Mouse (Mus musculus) CH12.LX (cell line): ENCODE results near the gene Chd1l. TPM values are rescaled to one million over a fixed set of nuclear protein-coding genes. Genes with fewer than 3 reads are reported as not detected.

Experiments used
- DNase-seq: peaks from one replicate; pipeline ENCODE4 v3.0.0-alpha.2; 2013; ENCODE audit errors: extremely low read depth
- H3K27ac ChIP-seq: 2 replicates; pipeline ENCODE4 v1.5.1; 2012; ENCODE audit warnings: low read depth, mild to moderate bottlenecking, control low read depth, moderate library complexity; ENCODE audit not compliant: insufficient read depth
- H3K27me3 ChIP-seq: replicated peaks from 2 replicates; pipeline ENCODE3; 2012; ENCODE audit warnings: inconsistent platforms
- H3K36me3 ChIP-seq, 2 experiments: replicated peaks in 1 of 2; 2 replicates each; pipeline versions ENCODE3 to v1.6.1; 2012; ENCODE audit warnings: inconsistent platforms in 1 of 2, low read length in 1 of 2, mild to moderate bottlenecking in 1 of 2, mixed read lengths in 1 of 2, moderate library complexity in 1 of 2; ENCODE audit not compliant: control insufficient read depth in 1 of 2, insufficient read depth in 1 of 2
- H3K4me1 ChIP-seq, 2 experiments: 2 replicates each; pipeline ENCODE4 v1.6.1; 2012; ENCODE audit warnings: inconsistent platforms in 1 of 2, moderate library complexity in 1 of 2; ENCODE audit not compliant: insufficient read depth in 2 of 2, control insufficient read depth in 1 of 2
- H3K4me2 ChIP-seq: 2 replicates; pipeline ENCODE4 v1.6.1; 2012; ENCODE audit warnings: low read depth, mild to moderate bottlenecking, control low read depth; ENCODE audit not compliant: poor library complexity, insufficient read depth, severe bottlenecking
- H3K4me3 ChIP-seq, 3 experiments: fragments of 150-350 bp in 1 of 3; sonication (generic) in 1 of 3; replicated peaks in 1 of 3; 2 replicates each; pipeline versions ENCODE3 to v1.5.1; 2011 to 2012; ENCODE audit warnings: low read depth in 2 of 3, low read length in 2 of 3, mild to moderate bottlenecking in 2 of 3, moderate library complexity in 2 of 3, control low read depth in 1 of 3, improper control_type of control experiment in 1 of 3, inconsistent platforms in 1 of 3, mixed read lengths in 1 of 3; ENCODE audit not compliant: poor library complexity in 1 of 3
- H3K79me2 ChIP-seq: replicated peaks from 2 replicates; pipeline ENCODE4 v1.6.1; 2012; ENCODE audit warnings: mild to moderate bottlenecking, moderate library complexity; ENCODE audit not compliant: control insufficient read depth, poor library complexity, insufficient read depth, severe bottlenecking; ENCODE audit errors: extremely low read depth
- H3K9ac ChIP-seq: 2 replicates; pipeline ENCODE4 v1.6.1; 2012; ENCODE audit warnings: low read depth, mild to moderate bottlenecking, control low read depth, moderate library complexity; ENCODE audit not compliant: insufficient read depth
- H3K9me3 ChIP-seq: replicated peaks from 2 replicates; pipeline ENCODE3; 2012; ENCODE audit warnings: low read length, inconsistent platforms, mixed read lengths
- BHLHE40 ChIP-seq: IDR thresholded peaks from 2 replicates; pipeline ENCODE4 v1.6.1; 2011; ENCODE audit warnings: mild to moderate bottlenecking, low read depth, low read length, improper control_type of control experiment
- CTCF ChIP-seq, 2 experiments: IDR thresholded peaks in 1 of 2; conservative IDR thresholded peaks in 1 of 2; 2 replicates each; pipeline ENCODE4 v1.5.1; 2011 to 2012; ENCODE audit warnings: low read depth in 2 of 2, low read length in 2 of 2, improper control_type of control experiment in 1 of 2, inconsistent platforms in 1 of 2, mild to moderate bottlenecking in 1 of 2, moderate library complexity in 1 of 2
- HCFC1 ChIP-seq: IDR thresholded peaks from 2 replicates; pipeline ENCODE4 v1.6.1; 2012; ENCODE audit warnings: low read depth, mild to moderate bottlenecking, inconsistent platforms, low read length, improper control_type of control experiment
- KAT2A ChIP-seq: IDR thresholded peaks from 2 replicates; pipeline ENCODE4 v1.6.1; 2012; ENCODE audit warnings: low read length, improper control_type of control experiment, inconsistent platforms; ENCODE audit not compliant: insufficient replicate concordance
- MAFK ChIP-seq: IDR thresholded peaks from 2 replicates; pipeline ENCODE4 v1.6.1; 2011; ENCODE audit warnings: low read length, improper control_type of control experiment; ENCODE audit not compliant: insufficient replicate concordance
- MXI1 ChIP-seq: IDR thresholded peaks from 2 replicates; pipeline ENCODE4 v1.6.1; 2011; ENCODE audit warnings: mild to moderate bottlenecking, low read depth, low read length, improper control_type of control experiment
- MYC ChIP-seq: IDR thresholded peaks from 2 replicates; pipeline ENCODE4 v1.6.1; 2011; ENCODE audit warnings: low read depth, mild to moderate bottlenecking, improper control_type of control experiment, low read length
- NELFE ChIP-seq: IDR thresholded peaks from 2 replicates; pipeline ENCODE4 v1.6.1; 2011; ENCODE audit warnings: low read depth, low read length, improper control_type of control experiment
- PAX5 ChIP-seq: IDR thresholded peaks from 2 replicates; pipeline ENCODE4 v1.6.1; 2012; ENCODE audit warnings: low read length, inconsistent platforms, mixed read lengths
- RAD21 ChIP-seq: IDR thresholded peaks from 2 replicates; pipeline ENCODE4 v1.6.1; 2011; ENCODE audit warnings: low read depth, mild to moderate bottlenecking, low read length, improper control_type of control experiment, moderate library complexity
- RCOR1 ChIP-seq: conservative IDR thresholded peaks from 2 replicates; pipeline ENCODE4 v1.6.1; 2012; ENCODE audit warnings: low read depth, mild to moderate bottlenecking, inconsistent platforms, low read length, improper control_type of control experiment
- TBP ChIP-seq: conservative IDR thresholded peaks from 2 replicates; pipeline ENCODE4 v1.6.1; 2011; ENCODE audit warnings: low read depth, low read length, improper control_type of control experiment
- TCF12 ChIP-seq: IDR thresholded peaks from 2 replicates; pipeline ENCODE4 v1.6.1; 2014; ENCODE audit warnings: low read depth, mild to moderate bottlenecking, inconsistent platforms, low read length, improper control_type of control experiment
- UBTF ChIP-seq: IDR thresholded peaks from 2 replicates; pipeline ENCODE4 v1.6.1; 2012; ENCODE audit warnings: low read depth, mild to moderate bottlenecking, inconsistent platforms, low read length, improper control_type of control experiment, moderate library complexity
- USF2 ChIP-seq: conservative IDR thresholded peaks from 2 replicates; pipeline ENCODE4 v1.6.1; 2011; ENCODE audit warnings: low read depth, low read length, improper control_type of control experiment
- ZC3H11A ChIP-seq: IDR thresholded peaks from 2 replicates; pipeline ENCODE4 v1.6.1; 2012; ENCODE audit warnings: low read depth, mild to moderate bottlenecking, inconsistent platforms, low read length, improper control_type of control experiment
- ZKSCAN1 ChIP-seq: IDR thresholded peaks from 2 replicates; pipeline ENCODE4 v1.6.1; 2012; ENCODE audit warnings: low read depth, inconsistent platforms, low read length, improper control_type of control experiment, borderline replicate concordance
- ZMIZ1 ChIP-seq: IDR thresholded peaks from 2 replicates; pipeline ENCODE4 v1.6.1; 2012; ENCODE audit warnings: low read depth, mild to moderate bottlenecking, inconsistent platforms, low read length, improper control_type of control experiment
- dilution Hi-C: fragments of 300-500 bp; cut with MboI; formaldehyde crosslinking; loops from 2 replicates; pipeline ENCODE4 v1.14.3; 2020; ENCODE audit warnings: low sequenced_read_pairs; ENCODE audit not compliant: extremely low pct_unique_long_range_greater_than_20kb, extremely low pct_ligation_motif_present
- in situ Hi-C: fragments of 300-500 bp; cut with MboI; formaldehyde crosslinking; loops from 3 replicates; pipeline ENCODE4 v1.14.3; 2019; ENCODE audit warnings: low sequenced_read_pairs, low pct_ligation_motif_present, low pct_unique_long_range_greater_than_20kb, mixed read lengths
- polyA plus RNA-seq: library from polyadenylated mRNA; unstranded; fragments of >175 nt; gene quantifications from 2 replicates; pipeline ENCODE4 v1.2.1, GENCODE M21; 2012; ENCODE audit warnings: low read depth; ENCODE audit not compliant: insufficient read length
- total RNA-seq, 2 experiments: library from RNA; depleted of rRNA; stranded (reverse); fragments of 300-350 nt in 1 of 2; fragments of >200 nt in 1 of 2; gene quantifications; 2 replicates each; pipeline ENCODE4 v1.2.3; 2012 to 2014

Gene Chd1l
- total and polyA plus RNA-seq, 3 experiments, result 24.7 to 29.0 (median 25.2) TPM

- H3K79me2 ChIP-seq, result no peaks in the 10 kb centered on the region
- no peaks in the 10 kb centered on the region for H3K36me3 ChIP-seq
- in situ Hi-C loops, result no loop called here
- TF ChIP-seq TCF12, result no peak
- no peak for TF ChIP-seq KAT2A
- no peak for TF ChIP-seq PAX5
- no peak for TF ChIP-seq CTCF (conservative IDR thresholded peaks at IDR 0.05 in 1 of 2, IDR thresholded peaks at IDR 0.05 in 1 of 2; ENCODE audit: low read depth in 2 of 2, low read length in 2 of 2)
- no peak for TF ChIP-seq ZKSCAN1
- no peak for TF ChIP-seq HCFC1
- no peak for TF ChIP-seq MAFK
- no peak for TF ChIP-seq UBTF
- no peak for TF ChIP-seq NELFE
- TF ChIP-seq BHLHE40, result no peak
- TF ChIP-seq MYC, result no peak
- no peak for TF ChIP-seq ZMIZ1
- no peak for TF ChIP-seq RCOR1
- TF ChIP-seq ZC3H11A, result no peak
- TF ChIP-seq, all 38 proteins: peak for 0
- no peak for DNase-seq
- H3K4me2 ChIP-seq, result no peak overlapping the region
- H3K4me3 ChIP-seq, result no peak overlapping the region
- H3K9me3 ChIP-seq, result no peaks in the 10 kb centered on the region
- no peak overlapping the region for H3K27ac ChIP-seq
- H3K27me3 ChIP-seq, result no peaks in the 10 kb centered on the region
- peaks cover 4 to 13% of the 10 kb centered on the region in 2 experiments; a peak in 2 of 4 replicates for H3K4me1 ChIP-seq
- H3K9ac ChIP-seq, result no peak overlapping the region
- dilution Hi-C loops, result no loop called here
Measured at GRCm38 (mm10) chr3:97624611-97625010, 14.6 kb upstream of the Chd1l start.

- H3K4me3 ChIP-seq, result no peak overlapping the region
- H3K9ac ChIP-seq, result no peak overlapping the region
- no peaks in the 10 kb centered on the region for H3K36me3 ChIP-seq
- dilution Hi-C loops, result no loop called here
- in situ Hi-C loops, result no loop called here
- no peak for TF ChIP-seq TBP
- no peaks in the 10 kb centered on the region for H3K27me3 ChIP-seq
- no peak overlapping the region for H3K27ac ChIP-seq
- H3K9me3 ChIP-seq, result no peaks in the 10 kb centered on the region
- H3K79me2 ChIP-seq, result no peaks in the 10 kb centered on the region
- H3K4me2 ChIP-seq, result no peak overlapping the region
- H3K4me1 ChIP-seq, result peaks cover 0 to 2% of the 10 kb centered on the region in 2 experiments; a peak in 1 of 4 replicates
- DNase-seq, result no peak
Measured at GRCm38 (mm10) chr3:97620657-97621056, 10.7 kb upstream of the Chd1l start.

GRCm38 (mm10) chr3:97617899-97618298 lies 7.9 kb upstream of the Chd1l start:
- no peaks in the 10 kb centered on the region for H3K36me3 ChIP-seq
- H3K79me2 ChIP-seq, result no peaks in the 10 kb centered on the region
- no peak overlapping the region for H3K9ac ChIP-seq
- H3K4me1 ChIP-seq, result peaks cover 0 to 2% of the 10 kb centered on the region in 2 experiments; a peak in 1 of 4 replicates
- no peak overlapping the region for H3K4me3 ChIP-seq
- H3K4me2 ChIP-seq, result no peak overlapping the region
- no peaks in the 10 kb centered on the region for H3K27me3 ChIP-seq
- no peaks in the 10 kb centered on the region for H3K9me3 ChIP-seq
- in situ Hi-C loops (no loop called here), dilution Hi-C loops (no loop called here)
- no peak overlapping the region for H3K27ac ChIP-seq
- TF ChIP-seq ZMIZ1 (no peak), PAX5 (no peak), TBP (no peak), NELFE (no peak), KAT2A (no peak), RAD21 (no peak), MYC (no peak), BHLHE40 (no peak), MXI1 (no peak), USF2 (no peak)
- DNase-seq, result no peak
